Mouse (Mus musculus) WW6 (cell line): ENCODE measurements at regions not wholly inside any gene's neighbourhood (a gene's known extent, or its start where the extent isn't known, plus 50 kb on each side); places are given as distances from the start of the nearest gene placed in this dataset.

Source experiments
- DNase-seq: peaks from one replicate; pipeline ENCODE4 v3.0.0-alpha.2; 2013; ENCODE audit warnings: low read depth, low spot score

DNA sequence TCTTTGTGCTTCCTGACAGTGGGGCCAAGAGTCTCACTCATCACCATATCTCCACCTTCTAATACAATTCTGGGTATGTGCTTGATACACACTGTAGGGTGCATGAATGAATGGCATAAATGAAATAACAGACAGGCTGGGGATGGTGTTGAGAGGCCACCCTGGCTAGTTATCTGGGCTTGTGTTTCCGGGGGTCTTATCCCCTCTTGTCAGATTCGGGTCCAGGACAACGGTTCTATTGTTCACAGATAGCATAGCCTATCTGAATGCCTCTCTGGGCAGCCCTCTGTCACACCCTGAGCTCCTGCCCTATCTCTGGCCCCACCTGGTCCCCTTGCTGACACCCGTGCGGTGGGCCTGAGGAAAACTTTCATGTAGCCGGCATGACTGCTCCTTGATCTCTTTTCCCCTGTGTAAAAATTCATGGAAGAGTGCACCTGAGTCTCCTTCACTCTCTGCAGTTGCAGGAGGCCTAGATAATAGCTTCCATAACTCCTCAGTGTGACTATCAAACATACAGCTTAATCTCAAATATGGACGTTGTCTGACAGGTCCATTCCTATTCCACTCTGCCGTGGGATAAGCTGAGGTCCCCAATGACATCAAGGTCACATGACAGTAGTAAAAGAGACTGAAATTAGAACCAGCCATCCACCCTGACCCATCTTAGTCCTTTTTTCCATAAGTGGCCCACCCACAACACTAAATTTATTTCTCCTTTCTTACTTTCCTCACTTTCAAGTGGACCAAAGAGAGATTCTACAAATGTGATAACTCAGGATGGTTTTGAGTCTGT is 1298.4 kb upstream of the A1bg start:
- DNase-seq, result no peak

DNA sequence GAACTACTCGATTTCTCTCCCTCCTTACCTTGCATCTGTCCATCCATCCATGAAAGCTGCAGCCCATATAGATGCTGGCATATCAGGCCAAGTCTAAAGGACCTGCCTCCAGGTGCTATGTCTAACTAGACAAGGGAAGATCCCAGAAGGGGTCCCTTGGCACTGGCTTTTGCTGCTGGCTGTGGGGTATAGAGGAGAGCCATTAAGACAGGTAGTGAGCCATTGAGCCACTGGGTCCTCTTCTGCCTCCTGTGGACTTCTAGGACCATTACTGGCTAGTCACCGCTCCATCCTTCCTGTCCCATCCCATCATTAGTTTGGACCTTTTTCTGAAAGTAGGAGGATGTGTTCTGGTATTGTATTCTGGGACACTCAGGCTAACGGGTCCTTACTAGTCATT is 1297.8 kb upstream of the A1bg start:
- no peak for DNase-seq

DNA sequence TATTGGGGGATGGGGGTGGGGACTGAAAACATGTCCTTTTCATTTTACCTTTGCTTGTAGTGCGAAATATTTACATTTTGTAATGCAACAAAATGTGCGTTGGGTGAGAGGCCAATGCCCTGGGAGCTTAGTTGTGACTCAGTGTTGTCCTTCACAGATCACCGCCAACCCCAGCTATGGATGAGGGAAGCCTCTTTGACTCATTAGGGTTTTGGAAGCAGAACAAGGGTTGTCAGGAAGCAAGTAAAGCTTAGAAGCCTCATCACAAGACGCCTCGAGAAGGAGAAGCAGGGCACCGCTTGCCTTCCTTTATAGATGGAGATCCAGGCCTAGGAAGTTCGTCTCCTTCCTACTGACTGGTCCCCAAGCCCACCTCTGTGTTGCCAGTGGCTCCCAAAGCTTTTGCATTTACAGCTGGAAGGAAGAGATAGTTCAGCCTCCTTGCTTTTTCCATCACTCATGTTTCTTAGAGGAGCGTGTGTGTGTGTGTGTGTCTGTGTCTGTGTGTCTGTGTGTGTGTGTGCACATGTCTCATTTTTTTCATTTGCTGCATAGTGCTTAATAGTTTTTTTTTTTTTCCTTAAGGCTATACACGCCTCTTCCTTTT is 1297.2 kb upstream of the A1bg start:
- no peak for DNase-seq

DNA sequence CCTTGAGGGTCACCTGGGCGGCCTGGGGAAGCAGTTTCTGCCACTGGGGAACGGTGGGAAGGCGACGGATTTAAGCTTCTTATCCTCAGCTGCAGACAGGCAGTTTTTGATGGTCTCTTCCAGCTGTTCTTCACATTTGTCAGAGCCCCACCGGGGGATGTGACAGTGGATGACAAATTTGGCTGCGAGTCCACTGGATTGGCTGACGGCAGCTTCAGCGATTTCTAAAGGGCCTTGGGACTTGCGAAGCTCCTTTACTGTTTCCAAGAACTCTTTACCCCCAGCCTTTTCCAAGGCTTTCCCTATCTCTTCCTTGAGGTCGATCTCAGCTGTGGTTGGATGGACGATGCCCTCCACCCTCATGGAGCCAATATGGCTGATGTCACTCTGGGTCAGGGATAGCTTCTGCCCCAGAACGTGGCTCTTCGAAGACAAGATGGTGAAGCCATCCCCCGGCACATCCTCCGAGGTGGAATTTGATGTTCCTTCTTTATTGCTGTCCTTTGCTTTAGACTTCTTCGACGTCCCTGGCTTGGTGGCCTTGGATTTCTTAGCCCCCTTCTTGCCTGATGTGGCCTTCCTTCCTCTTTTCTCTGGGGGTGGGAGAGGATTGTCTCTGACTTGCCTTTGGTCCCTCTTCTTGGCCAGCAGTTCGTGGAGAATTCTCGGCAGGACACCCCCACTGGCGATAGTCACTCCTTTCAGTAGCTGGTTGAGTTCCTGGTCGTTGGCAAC is 1295.7 kb upstream of the A1bg start:
- no peak for DNase-seq

DNA sequence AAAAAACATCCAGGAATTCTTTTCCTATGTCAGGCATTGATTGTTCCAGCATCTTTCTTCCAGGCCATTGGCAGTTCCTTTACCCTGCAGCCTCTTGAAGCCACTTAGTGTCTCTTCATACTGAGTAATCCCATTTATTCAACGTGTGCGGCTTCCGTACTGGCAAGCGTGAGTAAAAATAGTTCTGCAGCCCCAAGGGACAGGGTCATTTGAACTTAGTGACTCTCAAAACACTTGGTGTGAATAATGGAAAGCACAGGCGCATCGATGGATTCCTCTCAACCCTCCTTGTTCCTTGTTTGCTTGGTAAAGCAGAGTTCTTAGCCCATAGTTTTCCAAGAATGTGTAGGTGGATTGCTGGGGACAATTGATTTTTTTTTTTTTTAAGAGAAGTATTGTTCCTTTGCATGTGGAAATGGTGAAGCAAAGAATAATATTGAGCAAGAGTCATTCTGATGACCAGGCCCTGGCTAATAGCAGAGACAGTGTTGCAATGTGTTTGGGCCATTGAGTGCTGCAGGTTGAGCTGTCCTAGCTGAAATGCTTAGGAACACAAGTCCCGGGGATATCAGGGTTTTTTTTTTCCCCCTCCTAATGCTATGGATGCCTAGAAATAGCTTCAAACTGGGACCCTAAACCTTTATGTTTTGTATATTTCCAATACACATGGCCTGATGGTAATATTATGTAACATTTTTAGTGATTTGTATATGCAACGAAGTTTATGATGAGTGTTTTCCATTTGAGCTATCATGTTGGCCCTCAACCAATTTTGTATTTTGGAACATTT is 1294.1 kb upstream of the A1bg start:
- no peak for DNase-seq

DNA sequence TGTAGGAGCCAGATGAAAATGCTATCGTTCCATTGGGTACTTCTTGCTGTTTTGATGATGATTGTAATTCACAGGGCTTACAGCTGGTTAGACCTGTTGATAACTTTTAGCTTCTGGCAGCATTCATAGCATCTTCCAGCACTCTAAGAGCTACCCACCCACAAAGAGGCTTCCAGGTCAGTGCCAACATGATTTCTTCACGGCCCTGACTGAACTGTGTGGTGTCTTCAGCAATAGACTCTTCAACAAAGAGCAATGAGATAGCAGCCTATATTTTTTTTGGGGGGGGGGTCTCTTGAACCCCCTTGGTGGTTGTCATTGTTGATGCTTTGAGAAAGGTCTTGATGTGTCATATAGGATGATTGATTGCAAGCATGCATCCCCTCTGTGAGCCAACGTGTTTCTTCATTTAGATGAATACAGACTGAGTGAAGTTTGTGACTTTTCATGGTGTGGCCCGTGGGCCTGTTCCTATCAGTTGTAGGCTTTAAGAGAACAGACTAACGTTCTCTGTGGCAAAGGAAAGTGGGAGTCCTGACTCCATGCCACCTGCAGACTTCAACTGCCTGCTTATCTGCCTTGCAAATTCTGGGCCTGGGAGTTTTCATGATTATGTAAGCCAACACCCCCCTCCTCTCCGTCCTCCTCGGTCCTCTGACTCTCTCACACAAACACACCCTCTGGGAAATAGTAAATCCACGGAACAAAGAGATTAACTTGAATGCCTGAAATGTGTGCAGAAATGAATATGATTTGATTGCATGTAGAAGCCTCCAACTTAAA is 1293.0 kb upstream of the A1bg start:
- DNase-seq, result no peak

DNA sequence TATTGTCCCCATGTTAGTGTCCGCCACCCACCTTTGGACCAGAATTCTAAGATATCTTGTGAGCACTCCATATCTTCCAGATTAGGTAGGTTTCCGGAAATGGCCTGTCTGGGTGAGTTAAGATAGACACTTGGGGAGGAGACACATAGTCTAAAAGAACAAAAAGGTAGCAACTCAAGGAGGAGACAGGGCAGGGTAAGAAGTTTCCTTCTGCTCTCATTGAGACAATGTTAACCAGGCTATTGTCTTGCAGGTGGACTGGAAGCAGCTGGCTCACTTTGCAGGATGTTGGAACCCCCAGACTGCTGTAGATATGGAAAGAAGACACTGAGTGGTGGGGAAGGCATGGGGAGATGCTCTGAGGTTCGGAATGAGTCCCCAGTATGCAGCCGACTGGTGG is 1291.5 kb upstream of the A1bg start:
- no peak for DNase-seq

DNA sequence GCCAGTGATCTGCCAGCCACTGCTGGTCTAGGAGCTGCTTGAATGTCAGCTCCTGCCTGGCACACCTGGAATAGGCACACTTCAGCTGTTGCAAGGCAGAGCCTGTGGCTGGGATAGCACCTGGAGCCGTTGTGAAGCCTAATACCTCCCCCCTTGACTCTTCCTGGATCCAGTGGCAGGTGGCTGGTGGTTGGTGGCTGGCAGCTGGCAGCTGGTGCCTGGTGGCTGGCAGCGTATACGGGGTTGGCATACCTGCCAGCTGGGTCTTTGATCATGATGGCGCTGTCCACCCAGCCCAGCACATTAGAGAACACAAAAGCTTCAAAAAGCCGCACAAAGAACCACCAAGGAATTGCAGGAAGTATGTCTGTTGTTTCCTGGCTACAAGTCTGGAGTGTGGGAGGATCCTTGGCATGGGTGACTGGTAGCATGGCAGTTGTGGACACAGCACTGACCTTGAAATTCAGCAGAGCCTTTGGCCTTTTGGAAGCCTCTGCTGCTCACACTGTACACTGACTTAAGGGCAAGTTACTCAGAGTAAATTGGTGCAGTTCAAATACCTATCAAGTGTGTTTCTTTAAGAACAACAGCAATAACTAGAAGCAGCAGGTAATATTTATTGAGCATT is 1289.6 kb upstream of the A1bg start:
- DNase-seq, result no peak

DNA sequence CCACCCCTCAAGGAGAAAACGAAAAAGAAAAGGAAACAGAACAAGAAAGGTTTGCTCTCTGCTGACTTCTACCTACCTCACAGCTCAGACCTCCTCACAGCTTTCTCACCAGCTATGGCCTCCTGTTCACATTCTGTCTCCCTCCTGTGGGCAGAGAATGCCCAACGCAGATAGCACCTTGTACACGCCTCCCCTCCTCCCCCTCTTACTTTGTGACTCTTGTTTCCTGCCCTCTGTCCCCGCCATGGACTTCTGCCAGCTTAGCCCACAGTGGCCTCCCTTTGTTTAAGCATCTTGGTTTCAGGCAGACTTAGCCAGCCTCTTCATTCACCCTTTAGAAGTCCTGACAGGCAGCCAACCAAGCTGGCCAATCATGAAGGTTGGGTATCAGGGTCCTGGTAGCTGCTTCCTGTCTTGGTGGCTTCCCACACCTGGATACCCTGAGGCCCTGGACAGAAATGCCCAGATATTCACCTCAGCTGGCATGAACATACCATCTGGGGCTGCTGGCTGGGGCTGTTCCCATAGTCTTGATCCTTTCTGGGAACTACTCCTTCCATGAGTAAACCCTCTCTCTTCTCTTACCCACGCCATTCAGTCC is 1287.2 kb upstream of the A1bg start:
- DNase-seq, result no peak

DNA sequence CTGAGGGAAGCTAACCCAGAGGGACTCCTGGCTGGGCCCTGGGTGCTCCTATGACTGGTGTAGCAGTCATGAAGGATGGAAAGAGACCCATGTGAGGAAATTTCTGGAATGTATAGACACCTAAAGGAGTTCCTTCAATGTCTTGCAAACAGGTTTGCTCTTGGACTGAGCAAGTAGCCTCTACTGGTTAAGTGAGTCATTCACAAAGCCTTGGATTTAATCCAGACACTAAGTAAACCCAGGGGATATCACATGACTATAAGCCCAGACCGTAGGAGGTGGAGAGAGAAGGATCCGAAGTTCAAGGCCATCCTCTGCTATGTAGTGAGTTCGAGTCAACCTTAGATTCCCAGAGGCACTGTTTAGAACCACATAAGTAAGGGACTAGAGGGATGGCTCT is 1286.5 kb upstream of the A1bg start:
- DNase-seq, result no peak

DNA sequence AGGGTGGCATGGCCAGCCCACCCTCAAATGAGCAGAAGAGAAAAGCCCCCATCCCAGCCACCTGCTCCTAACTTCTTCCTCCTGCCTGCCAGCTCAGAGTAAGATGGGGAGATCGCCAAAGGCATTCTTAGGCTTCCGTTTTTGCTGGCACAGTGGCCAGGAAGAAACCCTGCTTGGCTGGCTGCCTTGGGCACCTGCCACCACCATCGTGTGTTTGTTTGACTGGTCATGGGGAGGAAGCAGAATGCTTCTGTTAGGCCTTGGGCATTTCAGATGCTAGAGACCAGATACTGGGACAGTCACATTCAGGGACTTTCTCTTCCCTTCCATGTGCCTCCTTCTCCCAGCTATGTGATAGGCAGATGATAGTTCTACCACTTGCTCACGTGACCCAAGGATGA is 1283.7 kb upstream of the A1bg start:
- DNase-seq, result no peak

DNA sequence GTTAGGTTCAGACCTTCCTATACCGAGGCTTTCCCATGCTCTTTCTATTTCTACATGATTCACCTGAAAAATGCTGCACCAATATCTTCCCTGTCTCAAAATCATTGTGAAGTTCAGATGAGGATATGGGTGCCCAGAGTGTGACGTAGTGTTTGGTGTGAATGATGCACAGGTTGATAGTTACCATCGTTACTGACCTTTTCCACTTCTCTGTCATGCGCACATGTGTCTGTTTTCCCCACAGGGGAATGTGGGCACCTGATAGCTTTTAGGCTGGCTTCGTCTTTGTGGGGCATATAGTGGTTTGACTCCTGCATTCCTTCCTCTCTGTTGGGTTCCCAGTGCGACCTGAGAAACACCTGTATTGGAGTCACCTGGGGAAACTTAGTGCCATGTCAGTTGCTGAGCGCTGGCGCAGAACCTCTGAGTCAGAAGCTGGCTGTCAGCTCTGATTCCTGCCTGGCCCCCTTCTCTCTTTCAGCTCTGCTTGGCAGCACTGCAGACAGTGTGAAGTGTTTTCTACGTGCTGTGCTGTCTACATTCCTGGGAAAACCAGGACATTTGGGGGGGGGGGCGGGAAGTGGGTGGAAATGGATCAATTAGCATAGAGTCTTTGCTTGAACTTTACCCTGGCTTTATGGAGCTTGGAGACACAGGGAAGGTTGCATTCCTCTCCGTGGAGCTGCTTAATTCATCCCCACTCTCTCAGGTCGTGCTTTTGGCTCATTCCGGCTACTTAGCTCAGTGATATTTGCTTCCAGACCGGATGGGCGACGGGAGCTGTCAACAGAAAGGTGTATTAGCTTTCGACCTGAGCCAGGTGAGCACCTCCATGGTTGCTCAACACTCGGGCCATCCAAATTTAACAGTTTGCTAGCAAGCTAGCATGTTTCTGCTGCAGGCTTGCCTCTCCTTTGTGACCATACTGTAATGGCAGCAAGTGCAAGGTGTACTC is 1281.4 kb upstream of the A1bg start:
- DNase-seq, result no peak

DNA sequence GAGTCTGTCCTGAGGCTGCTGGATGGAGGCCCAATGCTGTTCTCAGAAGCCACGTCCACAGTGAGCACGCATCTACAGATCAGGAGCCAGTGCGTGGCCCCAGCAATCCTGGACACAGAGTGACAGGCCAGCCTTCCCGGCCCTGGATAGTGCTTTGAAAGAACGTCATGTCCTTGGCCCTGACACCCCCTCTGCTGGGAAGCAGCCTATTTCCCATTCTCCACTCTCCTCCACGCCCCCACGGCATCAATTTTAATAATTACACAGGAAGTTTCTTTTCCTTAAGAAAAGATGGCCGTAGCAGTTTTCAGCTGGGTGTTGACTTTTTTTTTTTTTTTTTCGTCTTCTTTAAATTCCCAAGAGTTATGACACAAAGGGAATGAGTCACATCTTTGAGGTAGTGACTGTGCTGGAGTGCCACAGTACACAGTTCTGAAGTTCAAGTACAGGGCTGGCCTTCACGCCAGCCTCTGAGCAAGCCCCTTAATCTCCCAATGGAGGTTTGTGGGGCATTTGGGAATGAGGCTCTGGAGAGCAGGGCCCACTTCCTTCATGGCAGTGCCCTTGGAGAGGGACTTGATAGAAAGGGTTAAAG is 1280.1 kb upstream of the A1bg start:
- no peak for DNase-seq

DNA sequence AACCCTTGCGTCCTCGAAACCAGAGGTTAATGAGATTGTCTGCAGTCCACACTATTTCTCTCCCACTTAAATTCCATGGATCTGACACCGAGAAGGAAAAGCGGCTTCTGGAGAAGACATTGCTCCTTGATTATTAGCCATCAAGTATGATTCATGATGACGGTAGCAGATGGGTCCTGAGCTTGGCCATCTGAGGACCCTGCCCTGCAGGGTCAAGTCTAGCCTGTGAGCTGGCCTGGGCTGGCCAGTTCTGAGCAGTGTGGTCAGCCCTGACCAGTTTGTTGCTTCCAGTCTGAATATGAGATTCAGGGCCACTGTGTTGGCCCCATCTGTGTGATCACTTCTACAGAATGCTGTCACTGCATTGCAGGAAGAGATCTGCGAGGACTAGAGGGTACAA is 1275.9 kb upstream of the A1bg start:
- no peak for DNase-seq

DNA sequence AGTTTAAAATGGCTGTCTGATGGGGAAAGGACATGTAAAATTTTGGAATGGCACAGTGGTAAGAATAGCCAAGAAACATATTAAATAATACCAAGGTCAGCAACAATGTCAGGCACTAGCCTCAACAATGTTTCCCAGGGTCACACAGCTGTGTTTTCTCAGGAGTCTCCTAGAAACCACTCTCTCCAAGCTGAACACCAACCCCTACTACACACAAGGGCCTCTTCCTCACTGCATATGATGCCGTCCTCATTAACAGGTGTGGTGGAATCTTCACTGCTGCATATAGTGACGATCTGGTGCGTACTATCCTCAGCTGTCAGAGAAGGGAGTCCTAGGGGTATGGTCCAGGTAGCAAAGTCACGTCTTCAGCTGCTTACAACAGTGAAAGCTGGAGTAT is 1275.4 kb upstream of the A1bg start:
- no peak for DNase-seq

DNA sequence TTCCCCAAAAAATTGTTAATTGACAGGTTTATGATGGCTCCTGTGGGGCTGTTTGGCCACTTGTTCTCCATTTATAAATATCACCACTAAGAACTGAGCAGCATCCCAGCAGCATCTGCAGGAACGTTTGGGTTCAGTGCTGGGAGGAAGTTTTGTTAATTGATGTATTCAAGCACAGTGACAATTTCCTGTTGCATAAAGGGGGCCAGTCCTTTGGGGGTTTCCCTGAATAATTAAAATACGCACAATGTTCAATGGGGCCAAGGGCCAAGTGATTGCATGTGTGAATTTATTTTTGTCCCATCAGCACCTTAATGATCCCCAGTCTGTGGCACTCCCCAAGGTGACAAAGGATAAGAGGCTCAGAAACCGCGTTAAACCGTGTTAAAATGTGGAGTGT is 1272.6 kb upstream of the A1bg start:
- DNase-seq, result no peak

DNA sequence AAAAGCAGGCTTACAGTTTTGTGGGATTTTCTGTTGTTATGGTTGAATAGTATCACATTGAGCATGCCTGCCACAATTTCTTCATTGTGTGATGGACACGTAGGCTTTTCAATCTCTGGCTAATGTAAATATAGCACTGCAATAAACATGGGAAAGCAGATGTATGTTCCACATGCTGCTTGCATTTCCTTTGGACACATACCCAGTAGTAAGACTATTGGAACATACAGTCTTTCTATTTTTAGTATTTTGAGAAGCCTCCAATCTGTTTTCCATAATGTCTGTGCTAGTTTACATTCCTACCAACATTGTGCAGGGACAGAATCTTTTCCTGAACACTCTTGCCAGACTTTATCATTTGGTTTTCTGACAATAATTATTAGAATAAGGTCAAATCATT is 1269.9 kb upstream of the A1bg start:
- no peak for DNase-seq

DNA sequence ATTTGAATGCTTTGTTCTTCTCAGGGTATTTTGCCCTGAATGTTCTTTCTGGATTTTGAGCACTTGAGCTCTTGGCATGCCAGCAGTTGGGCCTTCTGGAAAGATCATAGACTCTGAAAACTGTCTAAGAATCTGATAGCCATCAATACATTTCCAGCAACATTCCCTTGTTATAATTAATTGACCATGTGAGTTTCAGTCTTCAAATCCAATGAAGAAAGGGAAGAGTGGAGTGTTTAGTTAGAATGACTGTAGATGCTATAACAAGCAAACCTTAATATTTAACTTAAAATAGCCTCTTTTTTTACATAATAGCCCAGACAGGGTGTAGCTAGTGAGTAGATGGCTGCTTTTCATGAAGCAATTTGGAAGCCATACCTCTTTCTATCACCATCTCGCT is 1268.8 kb upstream of the A1bg start:
- no peak for DNase-seq
